Mouse (Mus musculus): ENCODE data around the gene Tmem179. TPM values are rescaled to one million over a fixed set of nuclear protein-coding genes. Genes with fewer than 3 reads are reported as not detected.

The Tmem179 gene
- polyA plus RNA-seq, 1 experiment: not detected

- Histone ChIP-seq H3K9me3 (replicated peaks; ENCODE audit: control insufficient read depth, insufficient read depth, low read length, poor library complexity, severe bottlenecking) (no peaks in the 10 kb centered on the region), H3K36me3 (ENCODE audit: control insufficient read depth, insufficient read depth, low read length, poor library complexity, severe bottlenecking) (no peaks in the 10 kb centered on the region), H3K27ac (ENCODE audit: insufficient read depth, low read length) (no peak overlapping the region), H3K4me1 (ENCODE audit: control insufficient read depth, insufficient read depth, low read length) (no peaks in the 10 kb centered on the region), H3K27me3 (ENCODE audit: control insufficient read depth, insufficient read depth, low read length, poor library complexity, severe bottlenecking) (no peaks in the 10 kb centered on the region), H3K4me3 (ENCODE audit: low read depth, low read length) (no peak overlapping the region), H3K9ac (ENCODE audit: low read depth, poor library complexity, severe bottlenecking) (no peak overlapping the region)
- TF ChIP-seq POLR2A (IDR thresholded peaks at IDR 0.05; ENCODE audit: insufficient read depth, low read length) (no peak), CTCF (IDR thresholded peaks at IDR 0.05; ENCODE audit: low read depth, low read length) (no peak), EP300 (IDR thresholded peaks at IDR 0.05; ENCODE audit: insufficient read depth, low read depth, low read length) (no peak)
Measured at GRCm38 (mm10) chr12:112489535-112489934, 27.0 kb downstream of the Tmem179 start.

GRCm38 (mm10) chr12:112489134-112489533 is 27.4 kb downstream of the Tmem179 start, which contains the start of gene A530016L24Rik:
A530016L24Rik (plus strand) TSS chr12:112489448.
- no peaks in the 10 kb centered on the region for H3K9me3 ChIP-seq (replicated peaks; ENCODE audit: control insufficient read depth, insufficient read depth, low read length, poor library complexity, severe bottlenecking)
- no peak for TF ChIP-seq EP300 (IDR thresholded peaks at IDR 0.05; ENCODE audit: insufficient read depth, low read depth, low read length)
- TF ChIP-seq CTCF (IDR thresholded peaks at IDR 0.05; ENCODE audit: low read depth, low read length): no peak
- no peak for TF ChIP-seq POLR2A (IDR thresholded peaks at IDR 0.05; ENCODE audit: insufficient read depth, low read length)
- no peaks in the 10 kb centered on the region for H3K4me1 ChIP-seq (ENCODE audit: control insufficient read depth, insufficient read depth, low read length)
- H3K9ac ChIP-seq (ENCODE audit: low read depth, poor library complexity, severe bottlenecking): no peak within 1 kb of the TSS
- H3K4me3 ChIP-seq (ENCODE audit: low read depth, low read length): no peak within 1 kb of the TSS
- no peak within 1 kb of the TSS for H3K27ac ChIP-seq (ENCODE audit: insufficient read depth, low read length)
- H3K36me3 ChIP-seq (ENCODE audit: control insufficient read depth, insufficient read depth, low read length, poor library complexity, severe bottlenecking): no peaks in the 10 kb centered on the region
- H3K27me3 ChIP-seq (ENCODE audit: control insufficient read depth, insufficient read depth, low read length, poor library complexity, severe bottlenecking): no peaks in the 10 kb centered on the region

GRCm38 (mm10) chr12:112473777-112474176 is 42.8 kb downstream of the Tmem179 start:
- Histone ChIP-seq H3K27ac (ENCODE audit: insufficient read depth, low read length) (no peak overlapping the region), H3K4me3 (ENCODE audit: low read depth, low read length) (no peak overlapping the region), H3K9ac (ENCODE audit: low read depth, poor library complexity, severe bottlenecking) (no peak overlapping the region), H3K4me1 (ENCODE audit: control insufficient read depth, insufficient read depth, low read length) (no peaks in the 10 kb centered on the region), H3K27me3 (ENCODE audit: control insufficient read depth, insufficient read depth, low read length, poor library complexity, severe bottlenecking) (no peaks in the 10 kb centered on the region), H3K36me3 (ENCODE audit: control insufficient read depth, insufficient read depth, low read length, poor library complexity, severe bottlenecking) (no peaks in the 10 kb centered on the region), H3K9me3 (replicated peaks; ENCODE audit: control insufficient read depth, insufficient read depth, low read length, poor library complexity, severe bottlenecking) (no peaks in the 10 kb centered on the region)
- TF ChIP-seq CTCF (IDR thresholded peaks at IDR 0.05; ENCODE audit: low read depth, low read length) (peak; percentile 98), POLR2A (IDR thresholded peaks at IDR 0.05; ENCODE audit: insufficient read depth, low read length) (no peak)

- Histone ChIP-seq H3K4me1 (ENCODE audit: control insufficient read depth, insufficient read depth, low read length) (no peaks in the 10 kb centered on the region), H3K9ac (ENCODE audit: low read depth, poor library complexity, severe bottlenecking) (no peak overlapping the region), H3K36me3 (ENCODE audit: control insufficient read depth, insufficient read depth, low read length, poor library complexity, severe bottlenecking) (no peaks in the 10 kb centered on the region), H3K27ac (ENCODE audit: insufficient read depth, low read length) (no peak overlapping the region), H3K9me3 (replicated peaks; ENCODE audit: control insufficient read depth, insufficient read depth, low read length, poor library complexity, severe bottlenecking) (no peaks in the 10 kb centered on the region), H3K27me3 (ENCODE audit: control insufficient read depth, insufficient read depth, low read length, poor library complexity, severe bottlenecking) (no peaks in the 10 kb centered on the region), H3K4me3 (ENCODE audit: low read depth, low read length) (no peak overlapping the region)
- no peak for TF ChIP-seq EP300 (IDR thresholded peaks at IDR 0.05; ENCODE audit: insufficient read depth, low read depth, low read length)
- TF ChIP-seq CTCF (IDR thresholded peaks at IDR 0.05; ENCODE audit: low read depth, low read length): no peak
- no peak for TF ChIP-seq POLR2A (IDR thresholded peaks at IDR 0.05; ENCODE audit: insufficient read depth, low read length)
Measured at GRCm38 (mm10) chr12:112470216-112470615, 46.3 kb downstream of the Tmem179 start.

- Histone ChIP-seq H3K27ac (ENCODE audit: insufficient read depth, low read length) (no peak overlapping the region), H3K9ac (ENCODE audit: low read depth, poor library complexity, severe bottlenecking) (no peak overlapping the region), H3K27me3 (ENCODE audit: control insufficient read depth, insufficient read depth, low read length, poor library complexity, severe bottlenecking) (no peaks in the 10 kb centered on the region), H3K9me3 (replicated peaks; ENCODE audit: control insufficient read depth, insufficient read depth, low read length, poor library complexity, severe bottlenecking) (no peaks in the 10 kb centered on the region), H3K4me1 (ENCODE audit: control insufficient read depth, insufficient read depth, low read length) (no peaks in the 10 kb centered on the region), H3K4me3 (ENCODE audit: low read depth, low read length) (no peak overlapping the region), H3K36me3 (ENCODE audit: control insufficient read depth, insufficient read depth, low read length, poor library complexity, severe bottlenecking) (no peaks in the 10 kb centered on the region)
- TF ChIP-seq CTCF (IDR thresholded peaks at IDR 0.05; ENCODE audit: low read depth, low read length): no peak
- no peak for TF ChIP-seq EP300 (IDR thresholded peaks at IDR 0.05; ENCODE audit: insufficient read depth, low read depth, low read length)
- no peak for TF ChIP-seq POLR2A (IDR thresholded peaks at IDR 0.05; ENCODE audit: insufficient read depth, low read length)
Measured at GRCm38 (mm10) chr12:112469393-112469792, 47.2 kb downstream of the Tmem179 start.

- no peaks in the 10 kb centered on the region for H3K36me3 ChIP-seq (ENCODE audit: control insufficient read depth, insufficient read depth, low read length, poor library complexity, severe bottlenecking)
Measured at GRCm38 (mm10) chr12:112467387-112467786, 49.2 kb downstream of the Tmem179 start.

More at GRCm38 (mm10) chr12:112467387-112467786, 49.2 kb downstream of the Tmem179 start:
- Histone ChIP-seq H3K27me3 (ENCODE audit: control insufficient read depth, insufficient read depth, low read length, poor library complexity, severe bottlenecking) (no peaks in the 10 kb centered on the region), H3K4me1 (ENCODE audit: control insufficient read depth, insufficient read depth, low read length) (no peaks in the 10 kb centered on the region), H3K9me3 (replicated peaks; ENCODE audit: control insufficient read depth, insufficient read depth, low read length, poor library complexity, severe bottlenecking) (no peaks in the 10 kb centered on the region), H3K27ac (ENCODE audit: insufficient read depth, low read length) (no peak overlapping the region), H3K9ac (ENCODE audit: low read depth, poor library complexity, severe bottlenecking) (no peak overlapping the region), H3K4me3 (ENCODE audit: low read depth, low read length) (no peak overlapping the region)
- TF ChIP-seq CTCF (IDR thresholded peaks at IDR 0.05; ENCODE audit: low read depth, low read length): no peak
- TF ChIP-seq EP300 (IDR thresholded peaks at IDR 0.05; ENCODE audit: insufficient read depth, low read depth, low read length): no peak
- no peak for TF ChIP-seq POLR2A (IDR thresholded peaks at IDR 0.05; ENCODE audit: insufficient read depth, low read length)

Data from ES-Bruce4 (cell line).